Mouse (Mus musculus) CH12.LX (cell line): Measurements from ENCODE around the gene Lta. TPM values are rescaled to one million over a fixed set of nuclear protein-coding genes. Genes with fewer than 3 reads are reported as not detected.

Experiments
- DNase-seq: peaks from one replicate; pipeline ENCODE4 v3.0.0-alpha.2; 2013; ENCODE audit errors: extremely low read depth
- H3K27ac ChIP-seq: 2 replicates; pipeline ENCODE4 v1.5.1; 2012; ENCODE audit warnings: low read depth, mild to moderate bottlenecking, control low read depth, moderate library complexity; ENCODE audit not compliant: insufficient read depth
- H3K27me3 ChIP-seq: replicated peaks from 2 replicates; pipeline ENCODE3; 2012; ENCODE audit warnings: inconsistent platforms
- H3K36me3 ChIP-seq, 2 experiments: replicated peaks in 1 of 2; 2 replicates each; pipeline versions ENCODE3 to v1.6.1; 2012; ENCODE audit warnings: inconsistent platforms in 1 of 2, low read length in 1 of 2, mild to moderate bottlenecking in 1 of 2, mixed read lengths in 1 of 2, moderate library complexity in 1 of 2; ENCODE audit not compliant: control insufficient read depth in 1 of 2, insufficient read depth in 1 of 2
- H3K4me1 ChIP-seq, 2 experiments: 2 replicates each; pipeline ENCODE4 v1.6.1; 2012; ENCODE audit warnings: inconsistent platforms in 1 of 2, moderate library complexity in 1 of 2; ENCODE audit not compliant: insufficient read depth in 2 of 2, control insufficient read depth in 1 of 2
- H3K4me2 ChIP-seq: 2 replicates; pipeline ENCODE4 v1.6.1; 2012; ENCODE audit warnings: low read depth, mild to moderate bottlenecking, control low read depth; ENCODE audit not compliant: poor library complexity, insufficient read depth, severe bottlenecking
- H3K4me3 ChIP-seq, 3 experiments: fragments of 150-350 bp in 1 of 3; sonication (generic) in 1 of 3; replicated peaks in 1 of 3; 2 replicates each; pipeline versions ENCODE3 to v1.5.1; 2011 to 2012; ENCODE audit warnings: low read depth in 2 of 3, low read length in 2 of 3, mild to moderate bottlenecking in 2 of 3, moderate library complexity in 2 of 3, control low read depth in 1 of 3, improper control_type of control experiment in 1 of 3, inconsistent platforms in 1 of 3, mixed read lengths in 1 of 3; ENCODE audit not compliant: poor library complexity in 1 of 3
- H3K79me2 ChIP-seq: replicated peaks from 2 replicates; pipeline ENCODE4 v1.6.1; 2012; ENCODE audit warnings: mild to moderate bottlenecking, moderate library complexity; ENCODE audit not compliant: control insufficient read depth, poor library complexity, insufficient read depth, severe bottlenecking; ENCODE audit errors: extremely low read depth
- H3K9ac ChIP-seq: 2 replicates; pipeline ENCODE4 v1.6.1; 2012; ENCODE audit warnings: low read depth, mild to moderate bottlenecking, control low read depth, moderate library complexity; ENCODE audit not compliant: insufficient read depth
- H3K9me3 ChIP-seq: replicated peaks from 2 replicates; pipeline ENCODE3; 2012; ENCODE audit warnings: low read length, inconsistent platforms, mixed read lengths
- BHLHE40 ChIP-seq: IDR thresholded peaks from 2 replicates; pipeline ENCODE4 v1.6.1; 2011; ENCODE audit warnings: mild to moderate bottlenecking, low read depth, low read length, improper control_type of control experiment
- CHD1 ChIP-seq: IDR thresholded peaks from 2 replicates; pipeline ENCODE4 v1.6.1; 2012; ENCODE audit warnings: low read depth, low read length, improper control_type of control experiment, inconsistent platforms
- CHD2 ChIP-seq: IDR thresholded peaks from 2 replicates; pipeline ENCODE4 v1.6.1; 2011; ENCODE audit warnings: low read length, improper control_type of control experiment
- CTCF ChIP-seq, 2 experiments: IDR thresholded peaks in 1 of 2; conservative IDR thresholded peaks in 1 of 2; 2 replicates each; pipeline ENCODE4 v1.5.1; 2011 to 2012; ENCODE audit warnings: low read depth in 2 of 2, low read length in 2 of 2, improper control_type of control experiment in 1 of 2, inconsistent platforms in 1 of 2, mild to moderate bottlenecking in 1 of 2, moderate library complexity in 1 of 2
- E2F4 ChIP-seq: IDR thresholded peaks from 2 replicates; pipeline ENCODE4 v1.6.1; 2011; ENCODE audit warnings: low read depth, low read length, improper control_type of control experiment; ENCODE audit not compliant: insufficient replicate concordance
- ELF1 ChIP-seq: IDR thresholded peaks from 2 replicates; pipeline ENCODE4 v1.6.1; 2014; ENCODE audit warnings: low read depth, mild to moderate bottlenecking, inconsistent platforms, low read length, improper control_type of control experiment
- EP300 ChIP-seq: IDR thresholded peaks from 2 replicates; pipeline ENCODE4 v1.6.1; 2011; ENCODE audit warnings: low read length, improper control_type of control experiment
- ETS1 ChIP-seq: conservative IDR thresholded peaks from 2 replicates; pipeline ENCODE4 v1.6.1; 2012; ENCODE audit warnings: low read depth, mild to moderate bottlenecking, inconsistent platforms, low read length, improper control_type of control experiment, moderate library complexity
- GABPA ChIP-seq: IDR thresholded peaks from 2 replicates; pipeline ENCODE4 v1.6.1; 2012; ENCODE audit warnings: low read depth, low read length, improper control_type of control experiment, inconsistent platforms; ENCODE audit not compliant: insufficient replicate concordance
- HCFC1 ChIP-seq: IDR thresholded peaks from 2 replicates; pipeline ENCODE4 v1.6.1; 2012; ENCODE audit warnings: low read depth, mild to moderate bottlenecking, inconsistent platforms, low read length, improper control_type of control experiment
- IRF4 ChIP-seq: IDR thresholded peaks from 2 replicates; pipeline ENCODE4 v1.6.1; 2014; ENCODE audit warnings: low read depth, mild to moderate bottlenecking, inconsistent platforms, low read length, improper control_type of control experiment
- JUN ChIP-seq: IDR thresholded peaks from 2 replicates; pipeline ENCODE4 v1.6.1; 2011; ENCODE audit warnings: low read depth, mild to moderate bottlenecking, low read length, improper control_type of control experiment, moderate library complexity; ENCODE audit not compliant: insufficient read depth
- JUND ChIP-seq: conservative IDR thresholded peaks from 2 replicates; pipeline ENCODE4 v1.6.1; 2011; ENCODE audit warnings: low read depth, low read length, improper control_type of control experiment
- KAT2A ChIP-seq: IDR thresholded peaks from 2 replicates; pipeline ENCODE4 v1.6.1; 2012; ENCODE audit warnings: low read length, improper control_type of control experiment, inconsistent platforms; ENCODE audit not compliant: insufficient replicate concordance
- MAFK ChIP-seq: IDR thresholded peaks from 2 replicates; pipeline ENCODE4 v1.6.1; 2011; ENCODE audit warnings: low read length, improper control_type of control experiment; ENCODE audit not compliant: insufficient replicate concordance
- MAX ChIP-seq: IDR thresholded peaks from 2 replicates; pipeline ENCODE4 v1.6.1; 2011; ENCODE audit warnings: low read length, improper control_type of control experiment
- MAZ ChIP-seq: IDR thresholded peaks from 2 replicates; pipeline ENCODE4 v1.6.1; 2012; ENCODE audit warnings: low read depth, mild to moderate bottlenecking, inconsistent platforms, low read length, improper control_type of control experiment, moderate library complexity
- MEF2A ChIP-seq: IDR thresholded peaks from 2 replicates; pipeline ENCODE4 v1.6.1; 2014; ENCODE audit warnings: low read depth, mild to moderate bottlenecking, inconsistent platforms, low read length, improper control_type of control experiment, borderline replicate concordance
- MXI1 ChIP-seq: IDR thresholded peaks from 2 replicates; pipeline ENCODE4 v1.6.1; 2011; ENCODE audit warnings: mild to moderate bottlenecking, low read depth, low read length, improper control_type of control experiment
- MYC ChIP-seq: IDR thresholded peaks from 2 replicates; pipeline ENCODE4 v1.6.1; 2011; ENCODE audit warnings: low read depth, mild to moderate bottlenecking, improper control_type of control experiment, low read length
- NELFE ChIP-seq: IDR thresholded peaks from 2 replicates; pipeline ENCODE4 v1.6.1; 2011; ENCODE audit warnings: low read depth, low read length, improper control_type of control experiment
- NRF1 ChIP-seq: IDR thresholded peaks from 2 replicates; pipeline ENCODE4 v1.6.1; 2014; ENCODE audit warnings: low read depth, mild to moderate bottlenecking, inconsistent platforms, low read length, improper control_type of control experiment, moderate library complexity
- PAX5 ChIP-seq: IDR thresholded peaks from 2 replicates; pipeline ENCODE4 v1.6.1; 2012; ENCODE audit warnings: low read length, inconsistent platforms, mixed read lengths
- POLR2A ChIP-seq: IDR thresholded peaks from 2 replicates; pipeline ENCODE4 v1.6.1; 2011; ENCODE audit warnings: low read depth, mild to moderate bottlenecking, improper control_type of control experiment, low read length
- POLR2AphosphoS2 ChIP-seq: IDR thresholded peaks from 2 replicates; pipeline ENCODE4 v1.6.1; 2011; ENCODE audit warnings: low read depth, low read length, improper control_type of control experiment
- RAD21 ChIP-seq: IDR thresholded peaks from 2 replicates; pipeline ENCODE4 v1.6.1; 2011; ENCODE audit warnings: low read depth, mild to moderate bottlenecking, low read length, improper control_type of control experiment, moderate library complexity
- RCOR1 ChIP-seq: conservative IDR thresholded peaks from 2 replicates; pipeline ENCODE4 v1.6.1; 2012; ENCODE audit warnings: low read depth, mild to moderate bottlenecking, inconsistent platforms, low read length, improper control_type of control experiment
- SIN3A ChIP-seq: IDR thresholded peaks from 2 replicates; pipeline ENCODE4 v1.6.1; 2012; ENCODE audit warnings: low read length, improper control_type of control experiment, inconsistent platforms
- SMC3 ChIP-seq: IDR thresholded peaks from 2 replicates; pipeline ENCODE4 v1.6.1; 2011; ENCODE audit warnings: low read depth, low read length, improper control_type of control experiment
- TBP ChIP-seq: conservative IDR thresholded peaks from 2 replicates; pipeline ENCODE4 v1.6.1; 2011; ENCODE audit warnings: low read depth, low read length, improper control_type of control experiment
- TCF12 ChIP-seq: IDR thresholded peaks from 2 replicates; pipeline ENCODE4 v1.6.1; 2014; ENCODE audit warnings: low read depth, mild to moderate bottlenecking, inconsistent platforms, low read length, improper control_type of control experiment
- UBTF ChIP-seq: IDR thresholded peaks from 2 replicates; pipeline ENCODE4 v1.6.1; 2012; ENCODE audit warnings: low read depth, mild to moderate bottlenecking, inconsistent platforms, low read length, improper control_type of control experiment, moderate library complexity
- USF1 ChIP-seq: IDR thresholded peaks from 2 replicates; pipeline ENCODE4 v1.6.1; 2014; ENCODE audit warnings: low read depth, mild to moderate bottlenecking, inconsistent platforms, low read length, improper control_type of control experiment
- USF2 ChIP-seq: conservative IDR thresholded peaks from 2 replicates; pipeline ENCODE4 v1.6.1; 2011; ENCODE audit warnings: low read depth, low read length, improper control_type of control experiment
- ZC3H11A ChIP-seq: IDR thresholded peaks from 2 replicates; pipeline ENCODE4 v1.6.1; 2012; ENCODE audit warnings: low read depth, mild to moderate bottlenecking, inconsistent platforms, low read length, improper control_type of control experiment
- ZKSCAN1 ChIP-seq: IDR thresholded peaks from 2 replicates; pipeline ENCODE4 v1.6.1; 2012; ENCODE audit warnings: low read depth, inconsistent platforms, low read length, improper control_type of control experiment, borderline replicate concordance
- ZMIZ1 ChIP-seq: IDR thresholded peaks from 2 replicates; pipeline ENCODE4 v1.6.1; 2012; ENCODE audit warnings: low read depth, mild to moderate bottlenecking, inconsistent platforms, low read length, improper control_type of control experiment
- ZNF384 ChIP-seq: IDR thresholded peaks from 2 replicates; pipeline ENCODE4 v1.6.1; 2012; ENCODE audit warnings: low read depth, low read length, improper control_type of control experiment, inconsistent platforms
- dilution Hi-C: fragments of 300-500 bp; cut with MboI; formaldehyde crosslinking; loops from 2 replicates; pipeline ENCODE4 v1.14.3; 2020; ENCODE audit warnings: low sequenced_read_pairs; ENCODE audit not compliant: extremely low pct_unique_long_range_greater_than_20kb, extremely low pct_ligation_motif_present
- in situ Hi-C: fragments of 300-500 bp; cut with MboI; formaldehyde crosslinking; loops from 3 replicates; pipeline ENCODE4 v1.14.3; 2019; ENCODE audit warnings: low sequenced_read_pairs, low pct_ligation_motif_present, low pct_unique_long_range_greater_than_20kb, mixed read lengths
- polyA plus RNA-seq: library from polyadenylated mRNA; unstranded; fragments of >175 nt; gene quantifications from 2 replicates; pipeline ENCODE4 v1.2.1, GENCODE M21; 2012; ENCODE audit warnings: low read depth; ENCODE audit not compliant: insufficient read length
- total RNA-seq, 2 experiments: library from RNA; depleted of rRNA; stranded (reverse); fragments of 300-350 nt in 1 of 2; fragments of >200 nt in 1 of 2; gene quantifications; 2 replicates each; pipeline ENCODE4 v1.2.3; 2012 to 2014

Lta gene
- total and polyA plus RNA-seq, 3 experiments: 13.4 to 53.0 (median 19.6) TPM

- no peak for DNase-seq
- in situ Hi-C loops (no loop called here), dilution Hi-C loops (no loop called here)
- H3K27me3 ChIP-seq: no peaks in the 10 kb centered on the region
- no peaks in the 10 kb centered on the region for H3K9me3 ChIP-seq
- peak within 1 kb of the TSS; percentile 60 to 80 (median 78) for H3K4me3 ChIP-seq
- H3K9ac ChIP-seq: peak within 1 kb of the TSS; percentile 71
- peaks cover 5% of the 10 kb centered on the region; the same call in 1 of the 2 replicates for H3K79me2 ChIP-seq
- H3K36me3 ChIP-seq: peaks cover 0 to 5% of the 10 kb centered on the region in 2 experiments
- peak within 1 kb of the TSS; percentile 87 for H3K4me2 ChIP-seq
- peak within 1 kb of the TSS; percentile 96 for H3K27ac ChIP-seq
- TF ChIP-seq NRF1 (no peak), MXI1 (no peak), ELF1 (0 out of 2 replicates have a peak, but pooled peaks have one; percentile 15), ETS1 (peak; percentile 9; the same call in 1 of the 2 replicates), NELFE (no peak), RCOR1 (no peak), CHD1 (no peak), SIN3A (0 out of 2 replicates have a peak, but pooled peaks have one; percentile 17), RAD21 (no peak), JUND (no peak), EP300 (peak; percentile 41; the same call in 1 of the 2 replicates), ZC3H11A (no peak), JUN (no peak), USF1 (no peak), BHLHE40 (peak; percentile 61), UBTF (no peak), MAFK (no peak), USF2 (no peak), MYC (no peak), TBP (no peak), E2F4 (no peak), IRF4 (no peak), KAT2A (no peak), POLR2A (no peak), MAZ (0 out of 2 replicates have a peak, but pooled peaks have one; percentile 26), SMC3 (peak; percentile 1; the same call in 1 of the 2 replicates), GABPA (no peak), TCF12 (peak; percentile 72), CTCF (conservative IDR thresholded peaks at IDR 0.05 in 1 of 2, IDR thresholded peaks at IDR 0.05 in 1 of 2; ENCODE audit: low read depth in 2 of 2, low read length in 2 of 2) (no peak), MEF2A (no peak; the same call in 1 of the 2 replicates), POLR2AphosphoS2 (no peak), PAX5 (no peak), ZMIZ1 (no peak), HCFC1 (no peak), ZNF384 (no peak), MAX (no peak), CHD2 (peak; percentile 33; the same call in 1 of the 2 replicates), ZKSCAN1 (no peak)
- peaks cover 33 to 50% of the 10 kb centered on the region in 2 experiments for H3K4me1 ChIP-seq
Measured at GRCm38 (mm10) chr17:35193881-35194843, 11.0 kb downstream of the Lta start, which contains the start of gene Ltb. TSS of gene Ltb (plus strand) at chr17:35194439.
